Mouse (Mus musculus): Measurements from ENCODE around the gene Abtb2.

- TF ChIP-seq CTCF (IDR thresholded peaks at IDR 0.05; ENCODE audit: borderline replicate concordance, insufficient read depth, low read depth, low read length): no peak
- TF ChIP-seq POLR2A (IDR thresholded peaks at IDR 0.05; ENCODE audit: borderline replicate concordance, insufficient read depth, low read length): no peak
Observed at GRCm38 (mm10) chr2:103639701-103640100, 73.6 kb downstream of the Abtb2 start.

All from cerebellum, adult 2 months (tissue).